Mouse (Mus musculus) left cerebral cortex, postnatal 10 days (tissue): ENCODE data around the gene Ubr3. TPM values are rescaled to one million over a fixed set of nuclear protein-coding genes. Genes with fewer than 3 reads are reported as not detected.
"Not testable (repeated sequence)": the region's sequence is repeated elsewhere in the genome, so short reads cannot be mapped to it uniquely, and the experiment has no call there.

ENCODE experiments used
- DNase-seq, 2 experiments: peaks; one replicate each; pipeline ENCODE4 v3.0.0; 2021 to 2022; ENCODE audit warnings: low spot score in 2 of 2, mixed read lengths in 1 of 2; ENCODE audit errors: extremely low spot score in 1 of 2
- intact Hi-C: fragments of 180-260 bp; cut with DNase I; formaldehyde crosslinking; loops from one replicate; pipeline ENCODE4 v1.15.1; 2025
- total RNA-seq, 2 experiments: library from RNA; stranded (reverse); gene quantifications; 2 replicates each; pipeline ENCODE4 v1.2.3; 2021

The Ubr3 gene
- total RNA-seq, 2 experiments from 2014 or later, result 132 to 142 TPM

DNA sequence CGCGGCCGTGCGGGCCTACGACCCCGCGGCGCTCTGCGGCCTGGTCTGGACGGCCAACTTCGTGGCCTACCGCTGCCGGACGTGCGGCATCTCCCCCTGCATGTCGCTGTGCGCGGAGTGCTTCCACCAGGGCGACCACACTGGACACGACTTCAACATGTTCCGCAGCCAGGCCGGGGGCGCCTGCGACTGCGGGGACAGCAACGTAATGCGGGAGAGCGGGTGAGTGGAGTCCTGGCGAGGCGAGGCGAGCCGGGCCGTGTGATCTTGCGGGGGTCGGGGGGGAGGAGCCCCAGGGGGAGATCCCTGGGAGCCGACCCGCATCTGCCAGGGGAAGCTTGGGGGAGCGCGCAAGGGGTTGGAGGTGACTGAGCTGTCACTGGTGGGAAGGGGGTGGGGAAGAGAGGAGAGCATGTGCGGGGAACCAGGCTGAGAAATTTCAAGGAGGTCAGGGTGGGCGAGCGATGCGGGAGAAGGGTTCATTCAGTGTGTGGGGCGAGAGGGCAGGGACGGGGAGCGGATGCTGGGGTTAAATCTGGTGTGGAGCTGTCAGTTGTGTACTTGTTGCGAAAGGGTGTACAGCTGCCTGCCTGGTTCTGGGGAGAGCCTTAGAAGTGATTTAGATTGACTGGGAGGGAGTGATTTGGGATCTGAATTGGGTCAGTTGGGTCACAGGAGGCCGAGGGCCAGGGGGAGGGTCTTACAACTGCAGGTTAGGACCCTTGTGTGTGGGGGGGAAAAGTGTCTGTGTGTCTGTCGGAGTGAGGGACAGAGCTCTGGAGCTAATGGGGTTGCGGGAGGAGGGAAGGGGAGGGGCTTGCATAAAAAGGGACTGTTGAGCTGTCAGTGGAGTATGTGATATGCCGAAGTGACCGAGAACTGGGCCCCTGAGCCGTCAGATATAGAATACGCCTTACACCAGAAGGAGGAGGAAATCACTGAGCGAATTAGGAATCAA, 851 bp downstream of the Ubr3 start:
- intact Hi-C loops, result no loop called here

GRCm38 (mm10) chr2:69903541-69903940, 6.5 kb downstream of the Ubr3 start:
- DNase-seq, result no peak
- intact Hi-C loops, result no loop called here

More for the DNA sequence above, 851 bp downstream of the Ubr3 start:
- peak; percentile 23 to 68 for DNase-seq

GRCm38 (mm10) chr2:69907394-69907793, 10.3 kb downstream of the Ubr3 start:
- intact Hi-C loops, result not testable (repeated sequence)

GRCm38 (mm10) chr2:69912801-69913200, 15.8 kb downstream of the Ubr3 start:
- DNase-seq, result no peak
- intact Hi-C loops, result no loop called here

More at GRCm38 (mm10) chr2:69907394-69907793, 10.3 kb downstream of the Ubr3 start:
- not testable (repeated sequence) for DNase-seq

DNA sequence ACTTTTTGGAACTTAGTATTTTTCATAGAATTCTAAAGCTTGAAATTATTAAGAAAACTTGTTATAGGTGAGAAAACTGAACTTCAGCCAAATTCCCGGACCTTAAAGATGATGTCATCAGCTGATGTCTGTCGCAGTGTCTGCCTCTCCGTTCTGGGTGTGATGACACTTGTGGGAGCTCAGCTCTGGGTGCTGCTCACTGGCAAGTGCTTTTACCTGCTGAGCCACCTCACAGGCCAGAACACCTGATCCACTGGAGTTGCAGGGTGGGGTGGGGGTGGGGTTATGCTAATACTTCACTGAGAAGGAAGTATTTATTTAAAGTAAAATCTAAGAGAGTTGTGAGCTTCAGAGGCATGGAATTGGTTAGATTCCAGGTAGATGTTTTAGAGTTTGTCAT, 20.3 kb downstream of the Ubr3 start:
- no peak for DNase-seq
- intact Hi-C loops, result no loop called here

DNA sequence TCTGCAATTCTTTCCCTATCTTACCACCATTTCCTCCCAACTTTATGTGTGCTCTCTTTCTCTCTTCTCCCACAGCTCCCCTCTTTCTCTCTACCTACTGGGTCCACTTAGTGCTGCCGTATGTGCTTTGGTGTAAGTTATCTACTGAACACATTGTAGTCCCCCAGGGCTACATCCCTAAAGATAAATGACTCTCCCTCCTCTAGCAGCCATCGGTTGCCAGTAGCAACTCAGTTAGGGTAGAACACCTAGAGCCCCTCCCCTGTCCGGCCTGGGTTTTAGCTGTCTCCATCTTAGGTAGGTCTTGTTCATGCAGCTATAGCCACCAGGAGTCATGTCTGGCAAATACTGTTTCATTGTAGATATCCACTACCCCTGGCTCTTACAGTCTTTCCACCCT, 27.9 kb downstream of the Ubr3 start:
- intact Hi-C loops, result no loop called here
- no peak for DNase-seq

DNA sequence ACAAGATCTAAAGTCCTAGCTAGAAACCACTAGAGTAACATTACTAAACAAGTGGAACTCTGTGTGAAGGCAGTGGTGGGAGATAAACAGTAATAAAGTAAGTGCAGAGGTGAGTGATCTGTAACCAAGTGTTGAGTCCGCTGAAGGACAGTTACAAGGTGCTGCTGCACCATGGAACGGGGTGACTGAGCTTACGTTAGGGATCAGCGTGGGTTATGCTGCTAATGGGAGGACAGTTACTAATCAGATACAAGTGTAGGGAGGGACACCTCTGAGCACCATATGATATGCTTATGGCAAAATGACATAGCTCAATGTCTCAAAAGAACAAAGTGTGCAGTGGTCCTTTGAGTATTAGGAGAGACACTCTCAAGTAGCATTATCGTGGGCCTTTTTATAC, 39.3 kb downstream of the Ubr3 start:
- intact Hi-C loops, result no loop called here
- no peak for DNase-seq

DNA sequence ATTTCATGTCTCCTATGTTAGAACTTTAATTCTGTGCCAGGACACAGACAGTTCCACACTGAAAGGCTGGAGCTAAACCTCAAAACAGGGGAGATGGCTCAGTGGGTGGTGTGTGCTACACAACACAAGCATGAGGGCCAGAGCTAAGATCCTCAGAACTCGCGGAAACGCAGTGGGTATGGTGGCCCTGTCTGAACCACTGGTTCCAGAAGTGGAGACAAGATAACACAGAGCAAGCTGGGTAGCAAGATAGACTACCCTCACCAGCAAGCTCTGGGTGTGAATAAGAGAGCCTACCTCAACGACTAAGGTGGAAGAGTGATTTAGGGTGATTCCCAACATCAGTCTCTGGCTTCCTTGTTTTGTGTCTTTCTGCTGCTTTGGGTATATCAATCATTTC, 42.2 kb downstream of the Ubr3 start:
- intact Hi-C loops, result no loop called here
- no peak for DNase-seq

- DNase-seq, result no peak
- intact Hi-C loops, result no loop called here
Observed at GRCm38 (mm10) chr2:69939649-69940048, 42.6 kb downstream of the Ubr3 start.

DNA sequence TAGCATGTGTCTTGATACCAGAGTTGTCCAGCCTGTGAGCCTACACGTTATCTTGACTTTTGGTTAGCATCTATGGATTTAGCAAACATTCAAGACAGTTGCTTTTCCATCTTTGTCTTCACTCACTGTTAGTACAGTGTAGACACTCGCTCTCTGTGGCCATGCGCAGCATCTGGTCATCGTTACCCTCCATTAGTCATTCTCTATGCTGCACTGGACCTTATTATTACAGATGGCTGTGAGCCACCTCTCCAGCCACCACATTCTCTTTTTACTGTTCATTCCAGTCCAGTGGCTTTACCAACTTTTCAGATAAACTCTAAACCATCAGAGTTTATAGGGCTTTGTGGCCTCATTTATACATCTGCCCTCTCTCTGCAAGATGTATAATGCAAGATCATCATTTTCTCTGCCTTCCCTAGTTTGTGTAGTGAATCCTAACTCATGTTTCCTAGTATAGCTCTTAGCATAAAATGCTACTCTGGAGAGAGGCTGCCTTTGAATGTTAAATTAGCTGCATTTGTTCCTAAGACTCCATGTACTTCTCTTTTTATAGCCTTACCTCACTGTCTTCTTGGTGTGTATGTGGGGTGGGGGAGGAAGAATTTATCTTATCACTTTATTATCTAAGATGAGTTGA, 44.5 kb downstream of the Ubr3 start:
- intact Hi-C loops, result no loop called here
- DNase-seq, result no peak

GRCm38 (mm10) chr2:69952849-69953248, 55.8 kb downstream of the Ubr3 start:
- intact Hi-C loops, result no loop called here
- no peak for DNase-seq

GRCm38 (mm10) chr2:69955635-69956034, 58.6 kb downstream of the Ubr3 start:
- DNase-seq, result no peak
- intact Hi-C loops, result no loop called here

GRCm38 (mm10) chr2:69957622-69958021, 60.6 kb downstream of the Ubr3 start:
- intact Hi-C loops, result no loop called here
- DNase-seq, result no peak

GRCm38 (mm10) chr2:69974896-69975295, 77.8 kb downstream of the Ubr3 start:
- intact Hi-C loops, result no loop called here
- DNase-seq, result no peak

GRCm38 (mm10) chr2:69989224-69989623, 92.2 kb downstream of the Ubr3 start:
- intact Hi-C loops, result no loop called here
- DNase-seq, result no peak

- no peak for DNase-seq
- intact Hi-C loops, result loop anchor here (10.0 kb wide), 1 partner anchor 246 kb away; no protein-coding TSS in a partner anchor
Observed at GRCm38 (mm10) chr2:69990647-69991046, 93.6 kb downstream of the Ubr3 start.

DNA sequence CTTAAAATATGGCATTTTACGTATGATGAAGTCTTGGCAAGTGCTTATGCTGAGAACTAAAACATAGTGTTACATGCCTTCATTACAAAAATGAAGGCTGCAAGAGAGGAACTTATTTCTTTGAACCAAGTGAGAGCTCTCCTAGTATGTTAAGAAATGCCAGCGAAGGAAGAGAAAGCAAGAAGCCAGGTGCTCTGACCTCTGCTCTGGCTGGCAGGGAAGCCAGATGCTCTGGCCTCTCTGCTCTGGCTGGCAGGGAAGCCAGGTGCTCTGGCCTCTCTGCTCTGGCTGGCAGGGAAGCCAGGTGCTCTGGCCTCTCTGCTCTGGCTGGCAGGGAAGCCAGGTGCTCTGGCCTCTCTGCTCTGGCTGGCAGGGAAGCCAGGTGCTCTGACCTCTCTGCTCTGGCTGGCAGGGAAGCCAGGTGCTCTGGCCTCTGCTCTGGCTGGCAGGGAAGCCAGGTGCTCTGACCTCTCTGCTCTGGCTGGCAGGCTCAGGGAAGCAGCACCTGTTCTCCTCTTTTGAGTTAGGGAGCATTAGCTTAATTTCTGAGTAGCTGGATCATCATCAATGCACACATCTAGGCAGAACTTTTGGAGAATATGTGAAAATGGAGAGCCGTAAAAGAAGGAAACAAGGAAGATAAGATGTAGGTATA, 97.2 kb downstream of the Ubr3 start:
- intact Hi-C loops, result loop anchor here (10.0 kb wide), 1 partner anchor 249 kb away; no protein-coding TSS in a partner anchor
- not testable (repeated sequence) for DNase-seq

GRCm38 (mm10) chr2:69994779-69995178, 97.7 kb downstream of the Ubr3 start:
- no peak for DNase-seq
- intact Hi-C loops, result loop anchor here (10.0 kb wide), 1 partner anchor 250 kb away; no protein-coding TSS in a partner anchor

- DNase-seq, result no peak
Observed at GRCm38 (mm10) chr2:69999097-69999770, 102.2 kb downstream of the Ubr3 start.

More at GRCm38 (mm10) chr2:69999097-69999770, 102.2 kb downstream of the Ubr3 start:
- intact Hi-C loops, result loop anchor here (10.0 kb wide), 1 partner anchor 254 kb away; no protein-coding TSS in a partner anchor
